Mouse (Mus musculus) cerebellum, adult 2 months (tissue): Measurements from ENCODE around the gene Svs2. TPM values are rescaled to one million over a fixed set of nuclear protein-coding genes. Genes with fewer than 3 reads are reported as not detected.

Source experiments
- DNase-seq, 2 experiments: peaks; one replicate each; pipeline ENCODE4 v3.0.0; 2021
- H3K27ac ChIP-seq: fragments of 200-500 bp; 2 replicates; pipeline ENCODE4 v1.5.1; 2012; ENCODE audit warnings: low read length, control low read depth, inconsistent platforms; ENCODE audit not compliant: insufficient read depth
- H3K27me3 ChIP-seq: fragments of 200-500 bp; 2 replicates; pipeline ENCODE4 v1.6.1; 2012; ENCODE audit warnings: inconsistent platforms, mild to moderate bottlenecking, low read length, moderate library complexity; ENCODE audit not compliant: control insufficient read depth, insufficient read depth
- H3K4me1 ChIP-seq: fragments of 200-500 bp; 2 replicates; pipeline ENCODE4 v1.6.1; 2011; ENCODE audit warnings: low read length; ENCODE audit not compliant: control insufficient read depth, insufficient read depth
- H3K4me3 ChIP-seq: fragments of 200-500 bp; replicated peaks from 2 replicates; pipeline ENCODE3; 2011; ENCODE audit warnings: mild to moderate bottlenecking, low read depth, low read length, control low read depth; ENCODE audit not compliant: insufficient read depth
- CTCF ChIP-seq: fragments of 200-500 bp; IDR thresholded peaks from 2 replicates; pipeline ENCODE4 v1.5.1; 2011; ENCODE audit warnings: low read depth, mild to moderate bottlenecking, control low read depth, low read length, moderate library complexity, borderline replicate concordance; ENCODE audit not compliant: insufficient read depth
- POLR2A ChIP-seq: fragments of 200-500 bp; IDR thresholded peaks from 2 replicates; pipeline ENCODE4 v1.6.1; 2011; ENCODE audit warnings: low read length, control low read depth, borderline replicate concordance; ENCODE audit not compliant: insufficient read depth
- WGBS: fragments of 180-500 bp; shearing (Covaris S2); methylation state at CpG from one replicate; pipeline ENCODE4 v1.1.7; 2018; 5-methylcytosine and 5-hydroxymethylcytosine counted together
- polyA plus RNA-seq: library from polyadenylated mRNA; depleted of rRNA; stranded (reverse); fragments of >200 nt; gene quantifications from 2 replicates; pipeline ENCODE4 v1.2.3, GENCODE M21; 2012; rRNA removed

Gene Svs2
- polyA plus RNA-seq, 1 experiment = not detected

DNA sequence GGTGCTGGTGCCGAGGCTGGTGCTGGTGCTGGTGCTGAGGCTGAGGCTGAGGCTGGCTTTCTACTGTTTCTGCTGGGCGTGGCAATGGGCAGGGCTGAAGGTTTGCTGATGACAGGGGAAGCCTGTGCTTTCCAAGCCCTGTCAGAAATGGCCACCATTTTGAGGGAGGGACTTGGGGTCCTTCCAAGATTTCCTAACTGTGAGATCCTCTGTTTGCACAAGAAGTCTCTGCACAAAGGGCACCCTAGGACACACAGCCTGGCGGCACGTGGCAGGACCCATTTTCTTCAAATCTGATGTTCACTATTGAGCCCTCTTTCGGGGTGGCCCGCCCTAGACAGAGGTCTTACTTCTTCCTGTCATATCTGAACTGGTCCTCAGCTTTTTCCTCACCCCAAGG lies 47.7 kb downstream of the Svs2 start, which contains the start of gene Wfdc12:
Wfdc12 (minus strand) TSS at position 33 of the 400 bp plus-strand sequence.
- Histone ChIP-seq H3K27me3 (no peaks in the 10 kb centered on the region), H3K27ac (no peak within 1 kb of the TSS), H3K4me3 (no peak within 1 kb of the TSS), H3K4me1 (no peaks in the 10 kb centered on the region)
- TF ChIP-seq CTCF (no peak), POLR2A (no peak)
- 80% methylated on average over 6 of the region's 6 CpGs for WGBS
- DNase-seq = no peak

DNA sequence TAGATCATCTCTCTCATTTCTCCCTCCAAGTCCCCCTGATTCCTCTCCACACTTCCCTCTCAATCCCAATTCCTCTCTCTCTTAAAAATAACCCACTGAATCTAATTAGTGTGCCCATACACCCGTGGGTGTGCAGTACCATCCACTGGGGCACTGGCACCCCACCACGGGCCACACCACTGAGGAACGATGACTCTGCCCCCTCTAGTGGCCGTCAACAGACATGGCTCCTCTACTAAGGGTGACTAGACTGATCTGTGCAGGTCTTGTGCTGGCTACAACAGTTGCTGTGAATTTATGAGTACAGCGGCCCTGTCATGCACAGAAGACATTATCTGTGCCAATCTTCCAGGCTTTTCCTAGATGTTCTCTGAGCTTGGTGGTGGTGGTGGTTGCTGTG lies 49.5 kb downstream of the Svs2 start:
- TF ChIP-seq POLR2A = no peak
- TF ChIP-seq CTCF = peak; percentile 54
- Histone ChIP-seq H3K27ac (no peak overlapping the region), H3K4me3 (no peak overlapping the region), H3K27me3 (no peaks in the 10 kb centered on the region), H3K4me1 (no peaks in the 10 kb centered on the region)
- 24% methylated on average over 5 of the region's 5 CpGs for WGBS
- no peak for DNase-seq

Other genes starting within 250 kb of the Svs2 start
- 231 and 250 TPM in 2 replicates for gene Ywhab, start 243.5 kb downstream of the Svs2 start, polyA plus RNA-seq
- 3.1 and 3.2 TPM in 2 replicates for gene Pabpc1l, start 213.0 kb downstream of the Svs2 start, polyA plus RNA-seq
- gene Stk4, start 168.1 kb downstream of the Svs2 start, polyA plus RNA-seq = 17.1 and 18.7 TPM in 2 replicates
- gene Tomm34, start 167.3 kb downstream of the Svs2 start, polyA plus RNA-seq = 66.9 and 71.5 TPM in 2 replicates
- gene Kcns1, start 67.4 kb downstream of the Svs2 start, polyA plus RNA-seq = 2.3 TPM in 2 replicates
- gene Wfdc5, start 55.7 kb downstream of the Svs2 start, polyA plus RNA-seq = not detected in 2 replicates
- gene Wfdc12, start 47.9 kb downstream of the Svs2 start, polyA plus RNA-seq = 0.15 TPM in 1 of 2 replicates, not detected in the other
- not detected in 2 replicates for gene Wfdc15a, start 38.3 kb downstream of the Svs2 start, polyA plus RNA-seq
- gene Wfdc15b, start 16.8 kb downstream of the Svs2 start, polyA plus RNA-seq = not detected in 2 replicates
- not detected in 2 replicates for gene Svs3b, start 18.2 kb upstream of the Svs2 start, polyA plus RNA-seq
- not detected in 2 replicates for gene Svs4, start 40.0 kb upstream of the Svs2 start, polyA plus RNA-seq
- gene Svs3a, start 50.8 kb upstream of the Svs2 start, polyA plus RNA-seq = not detected in 2 replicates
- not detected in 2 replicates for gene Svs6, start 78.3 kb upstream of the Svs2 start, polyA plus RNA-seq
- gene Svs5, start 94.3 kb upstream of the Svs2 start, polyA plus RNA-seq = 0.20 TPM in 1 of 2 replicates, not detected in the other
- gene Slpi, start 150.6 kb upstream of the Svs2 start, polyA plus RNA-seq = 0.80 TPM in 1 of 2 replicates, not detected in the other
- 0.34 and 0.36 TPM in 2 replicates for gene Rbpjl, start 164.7 kb upstream of the Svs2 start, polyA plus RNA-seq
- gene Matn4, start 166.7 kb upstream of the Svs2 start, polyA plus RNA-seq = 5.5 and 5.9 TPM in 2 replicates
- gene Sdc4, start 205.4 kb upstream of the Svs2 start, polyA plus RNA-seq = 65.7 and 69.5 TPM in 2 replicates
- gene Sys1, start 218.5 kb upstream of the Svs2 start, polyA plus RNA-seq = 73.7 and 75.4 TPM in 2 replicates
- gene Gm20458, start 222.5 kb upstream of the Svs2 start, polyA plus RNA-seq = 16.7 and 21.0 TPM in 2 replicates
- gene Trp53tg5, start 235.3 kb upstream of the Svs2 start, polyA plus RNA-seq = not detected in 2 replicates
- 428 and 462 TPM in 2 replicates for gene Dbndd2, start 247.6 kb upstream of the Svs2 start, polyA plus RNA-seq